Mouse (Mus musculus) thymus, postnatal 10 days (tissue): ENCODE results near the gene Cars.

Source experiments
- DNase-seq, 2 experiments: peaks; one replicate each; pipeline ENCODE4 v3.0.0; 2021; ENCODE audit warnings: low spot score in 2 of 2

Gene Cars

GRCm38 (mm10) chr7:143511335-143511712 lies 88.6 kb downstream of the Cars start:
- no peak for DNase-seq

DNA sequence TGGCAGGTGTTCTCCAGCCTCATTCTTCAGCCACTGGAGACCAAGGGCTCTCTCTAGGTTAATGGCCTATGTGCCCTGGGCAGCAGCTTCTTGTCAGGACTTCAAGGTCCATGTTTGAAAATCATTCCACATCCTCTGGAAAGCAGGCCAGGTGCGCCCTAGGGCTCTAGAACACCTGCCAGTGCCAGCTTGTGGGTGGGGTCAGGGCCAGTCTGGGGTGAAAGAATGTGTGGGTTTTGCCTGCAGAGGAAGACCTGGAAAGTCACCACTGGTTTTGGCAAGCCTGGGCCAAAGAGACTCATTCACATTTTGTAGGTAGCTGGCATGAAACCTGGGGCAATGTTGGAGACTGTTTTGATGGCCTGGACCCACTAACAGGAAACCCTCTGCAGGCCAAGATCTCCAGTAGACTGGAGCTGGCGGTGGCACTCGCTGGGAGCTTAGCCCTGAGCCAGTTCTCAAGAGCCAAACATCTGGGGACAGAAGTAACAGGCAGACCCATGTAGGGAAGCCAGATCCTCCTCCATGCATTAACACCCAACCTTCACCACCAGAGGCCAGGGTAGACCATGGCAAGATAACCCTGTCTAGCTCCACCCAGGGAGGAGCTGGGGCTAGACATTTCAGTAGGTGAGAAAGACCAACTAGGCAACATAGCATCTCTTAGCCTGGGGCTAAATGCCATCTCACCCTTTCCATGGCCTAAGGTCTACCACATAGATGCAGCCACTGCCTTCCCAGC lies 89.1 kb downstream of the Cars start:
- no peak for DNase-seq

- DNase-seq, result no peak
Observed at GRCm38 (mm10) chr7:143509566-143509965, 90.3 kb downstream of the Cars start.
